Mouse (Mus musculus) MEL (cell line): Measurements from ENCODE around the gene Fbrsl1. TPM values are rescaled to one million over a fixed set of nuclear protein-coding genes. Genes with fewer than 3 reads are reported as not detected.

Source experiments
- DNase-seq: peaks from one replicate; pipeline ENCODE4 v3.0.0; 2011; ENCODE audit warnings: low read depth, low spot score
- H3K27ac ChIP-seq: 2 replicates; pipeline ENCODE4 v1.5.1; 2012; ENCODE audit warnings: low read depth, mild to moderate bottlenecking, control low read depth, low read length, moderate library complexity; ENCODE audit not compliant: control insufficient read depth
- H3K27me3 ChIP-seq, 2 experiments: fragments of 150-350 bp in 1 of 2; sonication (generic) in 1 of 2; 2 replicates each; pipeline ENCODE4 v1.6.1; 2012; ENCODE audit warnings: low read length in 2 of 2, mild to moderate bottlenecking in 2 of 2, improper control_type of control experiment in 1 of 2, moderate library complexity in 1 of 2; ENCODE audit not compliant: insufficient read depth in 2 of 2, control insufficient read depth in 1 of 2
- H3K36me3 ChIP-seq, 2 experiments: 2 replicates each; pipeline ENCODE4 v1.6.1; 2012 to 2014; ENCODE audit warnings: low read length in 2 of 2, improper control_type of control experiment in 1 of 2, inconsistent platforms in 1 of 2, mild to moderate bottlenecking in 1 of 2; ENCODE audit not compliant: insufficient read depth in 2 of 2, control insufficient read depth in 1 of 2
- H3K4me1 ChIP-seq, 2 experiments: fragments of 150-350 bp in 1 of 2; sonication (generic) in 1 of 2; 2 replicates each; pipeline ENCODE4 v1.6.1; 2012; ENCODE audit warnings: low read length in 2 of 2, improper control_type of control experiment in 1 of 2, mild to moderate bottlenecking in 1 of 2; ENCODE audit not compliant: insufficient read depth in 2 of 2, control insufficient read depth in 1 of 2
- H3K4me3 ChIP-seq, 2 experiments: fragments of 150-350 bp in 1 of 2; sonication (generic) in 1 of 2; 2 replicates each; pipeline ENCODE4 v1.5.1; 2012; ENCODE audit warnings: low read depth in 2 of 2, low read length in 2 of 2, mild to moderate bottlenecking in 2 of 2, moderate library complexity in 2 of 2, control low read depth in 1 of 2, improper control_type of control experiment in 1 of 2; ENCODE audit not compliant: control insufficient read depth in 1 of 2, insufficient read depth in 1 of 2
- H3K79me2 ChIP-seq: 2 replicates; pipeline ENCODE4 v1.6.1; 2012; ENCODE audit warnings: mild to moderate bottlenecking, low read length, moderate library complexity; ENCODE audit not compliant: control insufficient read depth, poor library complexity, insufficient read depth
- H3K9ac ChIP-seq: 2 replicates; pipeline ENCODE4 v1.6.1; 2012; ENCODE audit warnings: low read depth, mild to moderate bottlenecking, control low read depth, low read length, moderate library complexity; ENCODE audit not compliant: control insufficient read depth, poor library complexity, severe bottlenecking
- H3K9me3 ChIP-seq: fragments of 150-350 bp; sonication (generic); replicated peaks from 2 replicates; pipeline ENCODE4 v1.6.1; 2012; ENCODE audit warnings: mild to moderate bottlenecking, low read length, improper control_type of control experiment, moderate library complexity; ENCODE audit not compliant: insufficient read depth
- CTCF ChIP-seq, 3 experiments: IDR thresholded peaks in 2 of 3; conservative IDR thresholded peaks in 1 of 3; 2 replicates each; pipeline ENCODE4 v1.5.1; 2011 to 2012; ENCODE audit warnings: low read length in 3 of 3, low read depth in 2 of 3, mild to moderate bottlenecking in 2 of 3, improper control_type of control experiment in 1 of 3, inconsistent platforms in 1 of 3, mixed read lengths in 1 of 3, moderate library complexity in 1 of 3; ENCODE audit not compliant: control insufficient read depth in 1 of 3, insufficient read depth in 1 of 3, poor library complexity in 1 of 3, severe bottlenecking in 1 of 3
- E2F4 ChIP-seq: IDR thresholded peaks from 2 replicates; pipeline ENCODE4 v1.6.1; 2011; ENCODE audit warnings: low read depth, low read length, improper control_type of control experiment, borderline replicate concordance
- ELF1 ChIP-seq: IDR thresholded peaks from 2 replicates; pipeline ENCODE4 v1.6.1; 2014; ENCODE audit warnings: low read depth, mild to moderate bottlenecking, inconsistent platforms, low read length, improper control_type of control experiment, moderate library complexity
- EP300 ChIP-seq, 2 experiments: IDR thresholded peaks; 2 replicates each; pipeline ENCODE4 v1.6.1; 2011; ENCODE audit warnings: improper control_type of control experiment in 2 of 2, low read length in 2 of 2, low read depth in 1 of 2, mild to moderate bottlenecking in 1 of 2
- ETS1 ChIP-seq: IDR thresholded peaks from 2 replicates; pipeline ENCODE4 v1.6.1; 2012; ENCODE audit warnings: low read depth, mild to moderate bottlenecking, inconsistent platforms, low read length, improper control_type of control experiment, moderate library complexity
- JUND ChIP-seq: IDR thresholded peaks from 2 replicates; pipeline ENCODE4 v1.6.1; 2011; ENCODE audit warnings: low read depth, mild to moderate bottlenecking, improper control_type of control experiment, low read length
- KAT2A ChIP-seq: conservative IDR thresholded peaks from 2 replicates; pipeline ENCODE4 v1.6.1; 2012; ENCODE audit warnings: low read depth, low read length, improper control_type of control experiment, inconsistent platforms
- MAFK ChIP-seq: IDR thresholded peaks from 2 replicates; pipeline ENCODE4 v1.6.1; 2011; ENCODE audit warnings: low read depth, mild to moderate bottlenecking, low read length, improper control_type of control experiment, borderline replicate concordance
- MEF2A ChIP-seq: IDR thresholded peaks from 2 replicates; pipeline ENCODE4 v1.6.1; 2014; ENCODE audit warnings: low read depth, mild to moderate bottlenecking, inconsistent platforms, low read length, improper control_type of control experiment; ENCODE audit not compliant: poor library complexity, insufficient replicate concordance, severe bottlenecking; ENCODE audit errors: extremely low read depth
- MXI1 ChIP-seq: IDR thresholded peaks from 2 replicates; pipeline ENCODE4 v1.6.1; 2011; ENCODE audit warnings: mild to moderate bottlenecking, low read depth, low read length, improper control_type of control experiment
- MYB ChIP-seq: IDR thresholded peaks from 2 replicates; pipeline ENCODE4 v1.6.1; 2011; ENCODE audit warnings: mild to moderate bottlenecking, low read depth, low read length, improper control_type of control experiment
- NELFE ChIP-seq: IDR thresholded peaks from 2 replicates; pipeline ENCODE4 v1.6.1; 2011; ENCODE audit warnings: low read depth, low read length, improper control_type of control experiment
- NRF1 ChIP-seq: IDR thresholded peaks from 2 replicates; pipeline ENCODE4 v1.6.1; 2014; ENCODE audit warnings: low read depth, mild to moderate bottlenecking, inconsistent platforms, low read length, improper control_type of control experiment, moderate library complexity; ENCODE audit not compliant: poor library complexity, insufficient read depth, severe bottlenecking
- POLR2A ChIP-seq, 2 experiments: IDR thresholded peaks; 2 replicates each; pipeline ENCODE4 v1.6.1; 2011 to 2012; ENCODE audit warnings: low read length in 2 of 2, mild to moderate bottlenecking in 2 of 2, control low read depth in 1 of 2, improper control_type of control experiment in 1 of 2, low read depth in 1 of 2, moderate library complexity in 1 of 2; ENCODE audit not compliant: control insufficient read depth in 1 of 2, insufficient read depth in 1 of 2, poor library complexity in 1 of 2
- POLR2AphosphoS2 ChIP-seq: IDR thresholded peaks from 2 replicates; pipeline ENCODE4 v1.6.1; 2011; ENCODE audit warnings: low read length, improper control_type of control experiment
- POLR2AphosphoS5 ChIP-seq: IDR thresholded peaks from 2 replicates; pipeline ENCODE4 v1.6.1; 2012; ENCODE audit warnings: low read depth, borderline replicate concordance, mild to moderate bottlenecking, inconsistent platforms, low read length, moderate library complexity, mixed read lengths
- RCOR1 ChIP-seq: IDR thresholded peaks from 2 replicates; pipeline ENCODE4 v1.6.1; 2012; ENCODE audit warnings: low read depth, mild to moderate bottlenecking, inconsistent platforms, low read length, improper control_type of control experiment
- SIN3A ChIP-seq: IDR thresholded peaks from 2 replicates; pipeline ENCODE4 v1.6.1; 2012; ENCODE audit warnings: low read length, improper control_type of control experiment, inconsistent platforms
- SMC3 ChIP-seq: IDR thresholded peaks from 2 replicates; pipeline ENCODE4 v1.6.1; 2011; ENCODE audit warnings: low read depth, low read length, improper control_type of control experiment
- TBP ChIP-seq: IDR thresholded peaks from 2 replicates; pipeline ENCODE4 v1.8.0; 2011; ENCODE audit warnings: low read depth, low read length, improper control_type of control experiment
- TCF12 ChIP-seq: IDR thresholded peaks from 2 replicates; pipeline ENCODE4 v1.6.1; 2014; ENCODE audit warnings: low read depth, mild to moderate bottlenecking, inconsistent platforms, low read length, improper control_type of control experiment, moderate library complexity
- UBTF ChIP-seq: IDR thresholded peaks from 2 replicates; pipeline ENCODE4 v1.6.1; 2012; ENCODE audit warnings: low read depth, mild to moderate bottlenecking, inconsistent platforms, low read length, improper control_type of control experiment, moderate library complexity, borderline replicate concordance; ENCODE audit not compliant: insufficient read depth
- ZC3H11A ChIP-seq: IDR thresholded peaks from 2 replicates; pipeline ENCODE4 v1.6.1; 2012; ENCODE audit warnings: low read depth, mild to moderate bottlenecking, inconsistent platforms, low read length, improper control_type of control experiment
- ZKSCAN1 ChIP-seq: IDR thresholded peaks from 2 replicates; pipeline ENCODE4 v1.6.1; 2012; ENCODE audit warnings: low read depth, mild to moderate bottlenecking, inconsistent platforms, low read length, improper control_type of control experiment, moderate library complexity
- ZMIZ1 ChIP-seq: IDR thresholded peaks from 2 replicates; pipeline ENCODE4 v1.6.1; 2012; ENCODE audit warnings: low read depth, mild to moderate bottlenecking, inconsistent platforms, low read length, improper control_type of control experiment, moderate library complexity
- polyA plus RNA-seq, 2 experiments: library from polyadenylated mRNA; stranded (reverse) in 1 of 2; unstranded in 1 of 2; fragments of >175 nt in 1 of 2; fragments of >200 nt in 1 of 2; gene quantifications; 2 replicates each; pipeline versions ENCODE4 v1.2.1 to v1.2.4; 2012; ENCODE audit warnings: low replicate concordance in 2 of 2, low read depth in 1 of 2; ENCODE audit not compliant: insufficient read length in 2 of 2, insufficient read depth in 1 of 2, missing spikeins in 1 of 2
- total RNA-seq: library from RNA; depleted of rRNA; stranded (reverse); fragments of 300-350 nt; gene quantifications from 2 replicates; pipeline ENCODE4 v1.2.3, GENCODE M21; 2012

Fbrsl1 gene
- total and polyA plus RNA-seq, 3 experiments: 12.7 to 56.1 TPM; not detected in 1

- H3K9ac ChIP-seq: no peak overlapping the region
- H3K79me2 ChIP-seq: no peaks in the 10 kb centered on the region
- H3K9me3 ChIP-seq: no peaks in the 10 kb centered on the region
- no peaks in the 10 kb centered on the region for H3K4me1 ChIP-seq
- H3K27ac ChIP-seq: no peak overlapping the region
- H3K36me3 ChIP-seq: no peaks in the 10 kb centered on the region
- no peaks in the 10 kb centered on the region for H3K27me3 ChIP-seq
- no peak for DNase-seq
- TF ChIP-seq KAT2A: no peak
- no peak for TF ChIP-seq SMC3
- no peak for TF ChIP-seq MAFK
- no peak for TF ChIP-seq POLR2AphosphoS5
- TF ChIP-seq MXI1: no peak
- no peak for TF ChIP-seq POLR2AphosphoS2
- no peak for TF ChIP-seq POLR2A (IDR thresholded peaks at IDR 0.05; ENCODE audit: control insufficient read depth in 1 of 2, insufficient read depth in 1 of 2, low read depth in 1 of 2, low read length in 2 of 2, poor library complexity in 1 of 2)
- TF ChIP-seq ZKSCAN1: no peak
- TF ChIP-seq ETS1: no peak
- no peak for TF ChIP-seq TBP
- TF ChIP-seq MEF2A: no peak
- TF ChIP-seq UBTF: no peak
- TF ChIP-seq NELFE: no peak
- TF ChIP-seq E2F4: no peak
- TF ChIP-seq JUND: no peak
- no peak for TF ChIP-seq TCF12
- H3K4me3 ChIP-seq: no peak overlapping the region
Measured at GRCm38 (mm10) chr5:110390631-110391030, 57.7 kb downstream of the Fbrsl1 start.

- Histone ChIP-seq H3K9ac (no peak overlapping the region), H3K27ac (no peak overlapping the region), H3K9me3 (no peaks in the 10 kb centered on the region), H3K4me1 (no peaks in the 10 kb centered on the region), H3K4me3 (no peak overlapping the region), H3K27me3 (no peaks in the 10 kb centered on the region), H3K79me2 (no peaks in the 10 kb centered on the region), H3K36me3 (no peaks in the 10 kb centered on the region)
- no peak for TF ChIP-seq UBTF
- no peak for TF ChIP-seq ZMIZ1
- no peak for TF ChIP-seq SIN3A
- no peak for TF ChIP-seq MEF2A
- no peak for TF ChIP-seq NELFE
- TF ChIP-seq MYB: no peak
- no peak for TF ChIP-seq ZC3H11A
- TF ChIP-seq ZKSCAN1: no peak
- no peak for TF ChIP-seq RCOR1
- no peak for TF ChIP-seq NRF1
- no peak for TF ChIP-seq ELF1
- TF ChIP-seq POLR2A (IDR thresholded peaks at IDR 0.05; ENCODE audit: control insufficient read depth in 1 of 2, insufficient read depth in 1 of 2, low read depth in 1 of 2, low read length in 2 of 2, poor library complexity in 1 of 2): no peak
- TF ChIP-seq CTCF (IDR thresholded peaks at IDR 0.05 in 2 of 3, conservative IDR thresholded peaks at IDR 0.05 in 1 of 3; ENCODE audit: control insufficient read depth in 1 of 3, insufficient read depth in 1 of 3, low read depth in 2 of 3, low read length in 3 of 3, poor library complexity in 1 of 3, severe bottlenecking in 1 of 3): no peak
- no peak for TF ChIP-seq EP300 (IDR thresholded peaks at IDR 0.05; ENCODE audit: low read depth in 1 of 2, low read length in 2 of 2)
- DNase-seq: no peak
Measured at GRCm38 (mm10) chr5:110387332-110387731, 61.0 kb downstream of the Fbrsl1 start.
